Mouse (Mus musculus) intestine, embryonic 16.5 days (tissue): ENCODE data around the gene Trip10. TPM values are rescaled to one million over a fixed set of nuclear protein-coding genes. Genes with fewer than 3 reads are reported as not detected.

Experiments
- ATAC-seq: fragments of 200-750 bp; cut with Nextera tagmentation; 2 replicates; pipeline ENCODE4 v1.8.0; 2017; ENCODE audit warnings: moderate TSS enrichment, moderate library complexity
- H3K27ac ChIP-seq: fragments of 300-500 bp; sonication (generic); 2 replicates; pipeline ENCODE4 v1.5.1; 2014; ENCODE audit warnings: mild to moderate bottlenecking, low read length
- H3K27me3 ChIP-seq: fragments of 300-500 bp; sonication (generic); replicated peaks from 2 replicates; pipeline ENCODE4 v1.6.1; 2014; ENCODE audit warnings: low read length, control low read depth, mixed read lengths; ENCODE audit not compliant: control insufficient read depth, insufficient read depth
- H3K36me3 ChIP-seq: fragments of 300-500 bp; sonication (generic); 2 replicates; pipeline ENCODE4 v1.6.1; 2014; ENCODE audit warnings: low read length, control low read depth; ENCODE audit not compliant: control insufficient read depth, insufficient read depth
- H3K4me1 ChIP-seq: fragments of 300-500 bp; sonication (generic); 2 replicates; pipeline ENCODE4 v1.6.1; 2014; ENCODE audit warnings: low read length, control low read depth, mixed read lengths; ENCODE audit not compliant: control insufficient read depth, insufficient read depth
- H3K4me2 ChIP-seq: fragments of 300-500 bp; sonication (generic); 2 replicates; pipeline ENCODE4 v1.6.1; 2014; ENCODE audit warnings: low read depth, low read length, control low read depth
- H3K4me3 ChIP-seq: fragments of 300-500 bp; sonication (generic); 2 replicates; pipeline ENCODE4 v1.5.1; 2014; ENCODE audit warnings: mild to moderate bottlenecking, low read length
- H3K9ac ChIP-seq: fragments of 300-500 bp; sonication (generic); 2 replicates; pipeline ENCODE4 v1.6.1; 2014; ENCODE audit warnings: low read depth, low read length
- H3K9me3 ChIP-seq: fragments of 300-500 bp; sonication (generic); 2 replicates; pipeline ENCODE4 v1.6.1; 2016; ENCODE audit warnings: low read length, control low read depth; ENCODE audit not compliant: control insufficient read depth
- WGBS: fragments of 180-500 bp; shearing (Covaris S2); extraction: QIAGEN DNeasy Blood & Tissue Kit; methylation state at CpG from one replicate; pipeline ENCODE4 v1.1.7; 2014; 5-methylcytosine and 5-hydroxymethylcytosine counted together
- polyA plus RNA-seq: library from polyadenylated mRNA; unstranded; fragments of >200 nt; fragmentation: Nextera tagmentation; extraction: Ambion mirVana; gene quantifications from 2 replicates; pipeline ENCODE4 v1.2.1, GENCODE M21; 2015

The Trip10 gene
- polyA plus RNA-seq, 1 experiment from 2014 or later: 46.9 TPM

DNA sequence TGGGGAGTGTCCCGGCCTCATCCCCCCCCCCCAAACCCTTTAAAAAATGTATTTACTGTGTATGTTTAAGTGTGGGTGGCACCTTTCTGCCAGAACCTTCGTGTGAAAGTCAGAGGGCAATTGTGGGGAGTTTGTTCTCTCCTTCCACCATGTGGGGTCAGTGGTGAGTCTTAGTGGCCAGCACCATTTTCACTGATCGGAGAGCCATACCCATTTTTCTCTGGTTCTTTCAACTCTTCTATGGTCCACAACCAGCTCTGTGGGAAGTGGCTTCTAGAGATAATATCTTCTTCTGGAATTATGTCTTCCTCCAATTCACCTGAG, 29.4 kb upstream of the Trip10 start:
- ATAC-seq: peak; percentile 14

DNA sequence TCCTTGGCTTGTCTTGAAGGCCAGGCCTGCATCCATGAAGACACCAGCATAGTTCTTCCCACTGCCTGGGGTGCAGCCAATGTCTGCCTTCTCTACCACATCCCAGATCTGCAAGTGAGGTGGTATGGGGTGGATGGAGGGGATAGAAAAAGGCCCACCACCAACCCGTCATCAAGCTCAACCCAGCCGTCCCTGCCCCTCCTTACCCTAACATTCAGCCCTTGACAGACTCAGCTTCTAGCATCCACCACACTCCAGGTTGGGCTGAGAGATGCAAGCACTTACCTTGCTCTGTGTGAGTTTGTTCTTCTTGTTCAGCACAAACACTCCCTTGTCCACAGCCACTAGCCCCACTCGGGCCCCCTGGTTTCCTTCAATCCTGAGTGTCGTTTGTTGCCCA, 27.3 kb upstream of the Trip10 start:
- Histone ChIP-seq H3K4me3 (no peak overlapping the region), H3K9ac (no peak overlapping the region), H3K27me3 (no peaks in the 10 kb centered on the region; the same call in 1 of the 2 replicates), H3K27ac (no peak overlapping the region), H3K4me1 (no peaks in the 10 kb centered on the region), H3K9me3 (no peaks in the 10 kb centered on the region), H3K4me2 (no peak overlapping the region), H3K36me3 (no peaks in the 10 kb centered on the region)
- ATAC-seq: no peak
- WGBS: 60% methylated on average over 4 of the region's 4 CpGs

More for the DNA sequence above, 29.4 kb upstream of the Trip10 start:
- no peak overlapping the region for H3K4me3 ChIP-seq
- H3K27ac ChIP-seq: no peak overlapping the region
- no peaks in the 10 kb centered on the region; the same call in 1 of the 2 replicates for H3K27me3 ChIP-seq
- H3K4me1 ChIP-seq: no peaks in the 10 kb centered on the region
- H3K9ac ChIP-seq: no peak overlapping the region
- H3K36me3 ChIP-seq: no peaks in the 10 kb centered on the region
- no peaks in the 10 kb centered on the region for H3K9me3 ChIP-seq
- H3K4me2 ChIP-seq: no peak overlapping the region
- WGBS: 23% methylated on average over 3 of the region's 3 CpGs

DNA sequence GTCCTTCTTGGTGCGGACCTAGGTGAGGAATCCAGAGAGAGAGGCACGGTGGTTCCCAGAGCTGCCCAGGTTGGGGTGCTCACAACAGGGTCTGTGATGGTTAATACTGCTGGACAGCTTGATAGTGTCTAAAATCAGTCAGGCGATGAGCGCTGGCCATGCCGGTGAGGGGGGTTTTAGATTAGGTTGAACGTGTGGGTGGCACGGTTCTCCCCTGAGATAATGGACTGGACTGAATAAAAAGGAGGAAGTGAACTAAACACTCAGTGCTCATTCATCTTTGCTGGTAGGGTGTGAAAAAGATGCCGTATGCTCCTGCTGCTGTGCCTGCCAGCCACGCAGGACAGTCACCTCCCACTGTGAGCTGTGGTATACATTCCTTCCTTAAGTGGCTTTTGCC, 25.9 kb upstream of the Trip10 start:
- Histone ChIP-seq H3K27me3 (no peaks in the 10 kb centered on the region; the same call in 1 of the 2 replicates), H3K27ac (no peak overlapping the region), H3K4me3 (no peak overlapping the region), H3K36me3 (no peaks in the 10 kb centered on the region), H3K4me1 (no peaks in the 10 kb centered on the region), H3K4me2 (no peak overlapping the region), H3K9ac (no peak overlapping the region), H3K9me3 (no peaks in the 10 kb centered on the region)
- no peak for ATAC-seq
- WGBS: 74% methylated on average over 9 of the region's 9 CpGs

DNA sequence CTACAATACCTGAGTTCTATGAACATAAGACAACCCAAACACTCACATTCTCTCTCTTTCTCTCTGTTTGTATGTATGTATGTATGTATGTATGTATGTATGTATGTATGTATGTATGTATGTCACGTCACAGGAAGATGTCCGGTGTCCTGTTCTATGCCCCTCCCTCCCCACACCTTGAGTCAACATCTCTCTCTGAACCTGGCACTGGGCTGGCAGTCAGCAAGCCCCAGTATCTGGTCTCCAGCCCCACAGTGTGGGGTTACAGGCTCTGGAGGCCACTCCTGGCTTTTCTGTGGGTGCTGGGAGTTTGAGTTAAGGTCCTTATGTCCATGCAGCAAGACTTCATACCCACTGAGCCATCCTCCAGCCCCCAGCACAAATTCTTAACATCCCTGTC, 21.8 kb upstream of the Trip10 start:
- Histone ChIP-seq H3K27me3 (no peaks in the 10 kb centered on the region; the same call in 1 of the 2 replicates), H3K27ac (no peak overlapping the region), H3K4me2 (no peak overlapping the region), H3K9ac (no peak overlapping the region), H3K4me1 (peaks cover 14% of the 10 kb centered on the region), H3K4me3 (no peak overlapping the region), H3K36me3 (no peaks in the 10 kb centered on the region), H3K9me3 (no peaks in the 10 kb centered on the region)
- 90% methylated on average over 2 of the region's 2 CpGs for WGBS
- no peak for ATAC-seq

DNA sequence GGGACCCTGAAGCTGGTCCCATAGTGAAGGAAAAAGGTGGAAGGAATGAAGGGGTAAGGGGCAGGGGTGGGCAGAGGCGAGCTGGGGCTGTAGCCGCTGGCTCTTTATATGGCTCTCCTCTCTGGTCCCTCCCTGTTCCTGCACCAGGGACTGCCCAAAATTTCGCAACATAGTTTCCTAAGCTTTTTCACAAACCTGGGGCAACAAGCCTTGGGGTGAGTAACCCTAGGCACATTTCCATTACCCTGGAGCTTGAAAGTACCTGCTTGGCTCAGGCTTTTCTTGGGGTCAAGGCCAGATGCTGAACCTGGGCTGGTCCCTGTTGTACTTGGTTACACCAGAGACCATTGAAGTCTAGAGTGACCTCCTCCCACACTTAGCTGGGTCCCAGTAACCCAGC, 21.2 kb upstream of the Trip10 start, which contains the start of gene C3:
Gene C3 (minus strand): TSS at position 123 of the 400 bp plus-strand sequence.
- no peak within 1 kb of the TSS for H3K4me2 ChIP-seq
- no peaks in the 10 kb centered on the region for H3K9me3 ChIP-seq
- H3K9ac ChIP-seq: no peak within 1 kb of the TSS
- H3K27me3 ChIP-seq: no peaks in the 10 kb centered on the region; the same call in 1 of the 2 replicates
- H3K4me1 ChIP-seq: peaks cover 14% of the 10 kb centered on the region
- no peak for ATAC-seq
- no peak within 1 kb of the TSS for H3K27ac ChIP-seq
- no peak within 1 kb of the TSS for H3K4me3 ChIP-seq
- no peaks in the 10 kb centered on the region for H3K36me3 ChIP-seq
- 73% methylated on average over 3 of the region's 3 CpGs for WGBS

DNA sequence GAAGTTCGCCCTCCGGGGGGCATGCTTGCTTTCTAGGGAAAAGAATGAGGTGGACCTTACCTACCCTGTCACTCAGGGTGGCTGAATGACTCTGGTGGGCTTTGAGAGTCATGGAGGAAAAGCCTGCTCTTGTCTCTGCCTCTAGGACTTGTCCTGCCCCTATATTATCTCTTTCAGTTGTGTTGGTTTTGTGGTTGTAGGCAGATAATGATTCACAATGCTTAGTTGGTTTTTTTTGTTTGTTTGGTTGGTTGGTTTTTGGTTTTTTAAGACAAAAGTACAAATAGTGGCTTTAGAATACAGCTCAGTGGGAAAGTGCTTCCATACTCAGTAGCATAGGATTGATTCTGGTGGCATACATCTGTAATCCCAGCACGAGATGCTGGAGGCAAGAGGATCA, 20.4 kb upstream of the Trip10 start:
- WGBS: 84% methylated on average over 3 of the region's 3 CpGs
- H3K4me2 ChIP-seq: no peak overlapping the region
- peaks cover 14% of the 10 kb centered on the region for H3K4me1 ChIP-seq
- no peak overlapping the region for H3K27ac ChIP-seq
- ATAC-seq: no peak
- H3K9me3 ChIP-seq: no peaks in the 10 kb centered on the region
- H3K9ac ChIP-seq: no peak overlapping the region
- H3K4me3 ChIP-seq: no peak overlapping the region
- no peaks in the 10 kb centered on the region for H3K27me3 ChIP-seq
- H3K36me3 ChIP-seq: no peaks in the 10 kb centered on the region

DNA sequence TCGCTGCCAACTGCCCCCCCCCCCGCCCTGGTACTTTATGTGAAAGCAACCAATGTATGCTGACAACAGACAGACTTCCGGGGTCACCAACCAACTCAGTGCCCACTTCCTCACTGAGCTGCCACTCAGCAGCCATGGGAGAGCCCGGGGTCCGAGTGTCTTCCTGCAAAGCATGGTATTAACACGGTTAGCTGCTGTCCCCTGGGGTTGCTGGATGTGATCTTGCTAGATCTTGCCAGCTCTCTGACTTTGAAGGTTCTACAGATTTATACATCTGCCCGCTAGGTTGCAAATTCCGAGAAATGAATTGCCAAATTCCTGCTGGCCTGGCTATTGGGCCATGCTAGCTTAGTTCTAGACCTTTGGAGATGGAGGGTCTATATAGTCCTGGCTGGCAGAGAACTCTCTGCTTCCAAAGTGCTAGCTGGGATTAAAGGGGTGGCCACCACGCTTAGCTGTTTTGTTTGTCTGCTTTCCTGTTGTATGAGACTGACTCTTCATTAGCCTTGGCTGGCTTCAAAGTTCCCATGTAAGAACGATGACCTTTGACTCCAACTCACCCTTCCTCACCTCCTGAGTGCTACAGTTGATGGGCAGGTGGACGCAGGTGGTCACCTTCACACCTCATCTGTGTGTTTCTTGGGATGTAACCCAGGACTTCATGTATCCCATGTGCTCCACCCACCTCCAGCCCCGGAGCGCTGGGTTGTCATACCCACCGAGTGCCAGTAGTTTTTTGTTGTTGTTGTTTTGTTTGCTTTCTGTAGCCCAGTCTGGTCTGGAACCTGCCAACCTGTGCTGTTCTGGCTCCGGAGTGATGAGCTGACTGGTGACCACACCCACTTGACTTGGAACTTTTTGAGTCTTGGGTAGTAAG, 19.2 kb upstream of the Trip10 start:
- H3K4me1 ChIP-seq: peaks cover 14% of the 10 kb centered on the region
- no peak overlapping the region for H3K27ac ChIP-seq
- 78% methylated on average over 15 of the region's 15 CpGs for WGBS
- no peaks in the 10 kb centered on the region for H3K36me3 ChIP-seq
- no peak overlapping the region for H3K9ac ChIP-seq
- H3K27me3 ChIP-seq: no peaks in the 10 kb centered on the region
- H3K4me3 ChIP-seq: no peak overlapping the region
- H3K9me3 ChIP-seq: no peaks in the 10 kb centered on the region
- H3K4me2 ChIP-seq: no peak overlapping the region
- no peak for ATAC-seq

DNA sequence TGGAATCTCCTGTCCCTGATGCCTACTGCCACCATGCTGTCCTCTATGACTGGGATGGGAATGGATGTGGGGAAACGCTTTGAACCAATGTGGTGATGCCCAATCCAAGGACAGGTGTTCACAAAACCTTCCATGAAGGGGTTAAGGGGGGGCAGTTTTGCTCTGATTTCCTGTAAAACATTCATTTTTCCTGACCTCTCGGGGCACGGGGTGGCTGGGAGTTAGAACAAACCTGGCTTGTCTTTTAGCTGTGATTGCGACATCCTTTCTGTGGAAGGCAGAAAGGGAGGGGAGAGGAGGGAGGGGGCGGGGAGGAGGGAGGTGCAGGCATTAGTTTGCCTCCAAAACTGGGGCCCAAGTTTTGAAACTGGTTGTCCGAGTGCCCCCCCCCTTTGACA, 18.5 kb upstream of the Trip10 start:
- peaks cover 17% of the 10 kb centered on the region for H3K4me1 ChIP-seq
- no peak overlapping the region for H3K27ac ChIP-seq
- H3K36me3 ChIP-seq: peaks cover 4% of the 10 kb centered on the region; the same call in 1 of the 2 replicates
- H3K9ac ChIP-seq: no peak overlapping the region
- no peak for ATAC-seq
- H3K4me2 ChIP-seq: no peak overlapping the region
- H3K4me3 ChIP-seq: no peak overlapping the region
- H3K27me3 ChIP-seq: no peaks in the 10 kb centered on the region
- H3K9me3 ChIP-seq: no peaks in the 10 kb centered on the region
- 52% methylated on average over 6 of the region's 6 CpGs for WGBS

DNA sequence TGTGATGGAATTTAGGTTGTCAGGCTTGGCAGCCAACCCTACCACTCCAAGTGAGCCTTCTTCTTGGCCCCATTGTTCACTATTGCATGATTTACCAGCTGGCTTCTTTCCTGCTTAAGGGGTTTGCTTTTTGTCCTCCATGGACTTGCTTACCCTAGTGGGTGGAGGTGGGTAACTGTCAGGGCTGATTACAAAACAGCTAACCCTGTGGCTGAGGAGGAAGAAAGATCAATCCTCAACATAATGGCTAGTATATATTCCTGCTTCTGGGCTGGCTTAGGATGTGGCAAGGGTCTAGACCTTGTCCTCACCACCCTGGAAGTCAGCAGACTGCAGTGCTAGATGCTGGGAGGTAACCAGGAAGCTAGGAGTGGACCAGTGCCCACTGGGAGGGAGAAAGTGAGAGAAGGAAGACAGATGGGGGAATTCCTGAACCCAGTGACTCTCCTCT, 17.9 kb upstream of the Trip10 start:
- H3K4me3 ChIP-seq: no peak overlapping the region
- H3K27ac ChIP-seq: peak overlapping the region; percentile 42
- no peak for ATAC-seq
- H3K36me3 ChIP-seq: peaks cover 9% of the 10 kb centered on the region; the same call in 1 of the 2 replicates
- no peak overlapping the region for H3K4me2 ChIP-seq
- peaks cover 17% of the 10 kb centered on the region for H3K4me1 ChIP-seq
- H3K9me3 ChIP-seq: no peaks in the 10 kb centered on the region
- H3K27me3 ChIP-seq: no peaks in the 10 kb centered on the region
- no peak overlapping the region for H3K9ac ChIP-seq
